Mouse (Mus musculus) embryonic fibroblast, embryonic 13.5 days (primary cell): Measurements from ENCODE around the gene Tmem56. TPM values are rescaled to one million over a fixed set of nuclear protein-coding genes. Genes with fewer than 3 reads are reported as not detected.

Source experiments
- H3K27ac ChIP-seq: 2 replicates; pipeline ENCODE4 v1.5.1; 2012; ENCODE audit warnings: low read length, control low read depth, inconsistent platforms; ENCODE audit not compliant: insufficient read depth
- H3K4me1 ChIP-seq: 2 replicates; pipeline ENCODE4 v1.6.1; 2011; ENCODE audit warnings: low read length; ENCODE audit not compliant: control insufficient read depth, insufficient read depth
- H3K4me3 ChIP-seq: 2 replicates; pipeline ENCODE4 v1.5.1; 2011; ENCODE audit warnings: mild to moderate bottlenecking, control low read depth, low read length; ENCODE audit not compliant: insufficient read depth
- CTCF ChIP-seq: IDR thresholded peaks from 2 replicates; pipeline ENCODE4 v1.5.1; 2011; ENCODE audit warnings: mild to moderate bottlenecking, control low read depth, low read length, moderate library complexity, borderline replicate concordance; ENCODE audit not compliant: insufficient read depth
- POLR2A ChIP-seq: IDR thresholded peaks from 2 replicates; pipeline ENCODE4 v1.6.1; 2011; ENCODE audit warnings: low read depth, mild to moderate bottlenecking, control low read depth, low read length, moderate library complexity
- polyA plus RNA-seq: library from polyadenylated mRNA; stranded (reverse); fragments of >200 nt; gene quantifications from 2 replicates; pipeline ENCODE4 v1.2.4, GENCODE M21; 2011; ENCODE audit warnings: low read depth; ENCODE audit not compliant: missing spikeins, insufficient read length

Gene Tmem56
- polyA plus RNA-seq, 1 experiment, result 1.1 TPM

- Histone ChIP-seq H3K4me3 (peak overlapping the region; percentile 49), H3K4me1 (no peaks in the 10 kb centered on the region), H3K27ac (no peak overlapping the region)
- TF ChIP-seq CTCF (no peak), POLR2A (no peak)
Observed at GRCm38 (mm10) chr3:121261939-121262520, 20.9 kb downstream of the Tmem56 start.

- no peak for TF ChIP-seq CTCF
- TF ChIP-seq POLR2A, result no peak
- no peaks in the 10 kb centered on the region for H3K4me1 ChIP-seq
- H3K27ac ChIP-seq, result no peak overlapping the region
- no peak overlapping the region for H3K4me3 ChIP-seq
Observed at GRCm38 (mm10) chr3:121261251-121261650, 21.6 kb downstream of the Tmem56 start.

GRCm38 (mm10) chr3:121260831-121261230, 22.1 kb downstream of the Tmem56 start:
- no peaks in the 10 kb centered on the region for H3K4me1 ChIP-seq
- no peak overlapping the region for H3K27ac ChIP-seq
- H3K4me3 ChIP-seq, result no peak overlapping the region
- TF ChIP-seq CTCF, result no peak
- TF ChIP-seq POLR2A, result no peak

- Histone ChIP-seq H3K27ac (no peak overlapping the region), H3K4me1 (no peaks in the 10 kb centered on the region), H3K4me3 (no peak overlapping the region)
- TF ChIP-seq POLR2A, result no peak
- no peak for TF ChIP-seq CTCF
Observed at GRCm38 (mm10) chr3:121260041-121260440, 22.9 kb downstream of the Tmem56 start.

- Histone ChIP-seq H3K4me3 (no peak overlapping the region), H3K4me1 (no peaks in the 10 kb centered on the region), H3K27ac (no peak overlapping the region)
- TF ChIP-seq CTCF, result no peak
- TF ChIP-seq POLR2A, result no peak
Observed at GRCm38 (mm10) chr3:121258521-121259478, 24.1 kb downstream of the Tmem56 start.

- TF ChIP-seq CTCF (no peak), POLR2A (no peak)
- Histone ChIP-seq H3K27ac (no peak overlapping the region), H3K4me3 (no peak overlapping the region), H3K4me1 (no peaks in the 10 kb centered on the region)
Observed at GRCm38 (mm10) chr3:121257418-121257817, 25.5 kb downstream of the Tmem56 start.

- Histone ChIP-seq H3K4me3 (no peak overlapping the region), H3K4me1 (no peaks in the 10 kb centered on the region), H3K27ac (no peak overlapping the region)
- TF ChIP-seq CTCF, result no peak
- no peak for TF ChIP-seq POLR2A
Observed at GRCm38 (mm10) chr3:121256131-121256530, 26.8 kb downstream of the Tmem56 start.

- Histone ChIP-seq H3K4me1 (no peaks in the 10 kb centered on the region), H3K4me3 (no peak overlapping the region), H3K27ac (no peak overlapping the region)
- TF ChIP-seq POLR2A (no peak), CTCF (no peak)
Observed at GRCm38 (mm10) chr3:121255501-121255900, 27.4 kb downstream of the Tmem56 start.

GRCm38 (mm10) chr3:121250576-121251433, 32.1 kb downstream of the Tmem56 start:
- H3K4me3 ChIP-seq, result no peak overlapping the region
- H3K27ac ChIP-seq, result no peak overlapping the region
- TF ChIP-seq CTCF (no peak), POLR2A (no peak)

GRCm38 (mm10) chr3:121250048-121250447, 32.9 kb downstream of the Tmem56 start:
- no peak overlapping the region for H3K4me3 ChIP-seq
- TF ChIP-seq CTCF (no peak), POLR2A (no peak)
- H3K4me1 ChIP-seq, result no peaks in the 10 kb centered on the region
- no peak overlapping the region for H3K27ac ChIP-seq

More at GRCm38 (mm10) chr3:121250576-121251433, 32.1 kb downstream of the Tmem56 start:
- H3K4me1 ChIP-seq, result no peaks in the 10 kb centered on the region
